Mouse (Mus musculus) stomach, postnatal 0 days (tissue): ENCODE data around the gene Polg2. TPM values are rescaled to one million over a fixed set of nuclear protein-coding genes. Genes with fewer than 3 reads are reported as not detected.
A peak's percentile ranks its signal among the peaks of the same experiment; 100 is the strongest.

Source experiments
- ATAC-seq: fragments of 200-750 bp; cut with Nextera tagmentation; 2 replicates; pipeline ENCODE4 v1.8.0; 2017; ENCODE audit not compliant: low FRiP score, low TSS enrichment
- DNase-seq: peaks from one replicate; pipeline ENCODE4 v3.0.0-alpha.2; 2016; ENCODE audit warnings: low spot score
- H3K27ac ChIP-seq: fragments of 300-500 bp; sonication (generic); replicated peaks from 2 replicates; pipeline ENCODE4 v1.5.1; 2014; ENCODE audit warnings: mild to moderate bottlenecking, control low read depth
- H3K27me3 ChIP-seq: fragments of 300-500 bp; sonication (generic); 2 replicates; pipeline ENCODE4 v1.6.1; 2014; ENCODE audit warnings: low read length; ENCODE audit not compliant: control insufficient read depth, insufficient read depth
- H3K36me3 ChIP-seq: fragments of 300-500 bp; sonication (generic); 2 replicates; pipeline ENCODE4 v1.6.1; 2014; ENCODE audit warnings: low read length, mixed read lengths; ENCODE audit not compliant: control insufficient read depth, insufficient read depth
- H3K4me1 ChIP-seq: fragments of 300-500 bp; sonication (generic); replicated peaks from 2 replicates; pipeline ENCODE4 v1.6.1; 2014; ENCODE audit warnings: antibody characterized with exemption; ENCODE audit not compliant: control insufficient read depth, insufficient read depth
- H3K4me2 ChIP-seq: fragments of 300-500 bp; sonication (generic); replicated peaks from 2 replicates; pipeline ENCODE4 v1.6.1; 2014; ENCODE audit warnings: low read depth, mild to moderate bottlenecking, control low read depth, moderate library complexity
- H3K4me3 ChIP-seq: fragments of 300-500 bp; sonication (generic); 2 replicates; pipeline ENCODE4 v1.5.1; 2014; ENCODE audit warnings: low read depth, low read length, control low read depth
- H3K9ac ChIP-seq: fragments of 300-500 bp; sonication (generic); 2 replicates; pipeline ENCODE4 v1.6.1; 2014; ENCODE audit warnings: mild to moderate bottlenecking, low read length, control low read depth, mixed read lengths
- H3K9me3 ChIP-seq: fragments of 300-500 bp; sonication (generic); 2 replicates; pipeline ENCODE4 v1.6.1; 2016; ENCODE audit warnings: low read length; ENCODE audit not compliant: control insufficient read depth
- CTCF ChIP-seq: IDR thresholded peaks from 2 replicates; pipeline ENCODE4 v1.5.1; 2016; ENCODE audit warnings: antibody characterized with exemption, low read depth, mild to moderate bottlenecking, moderate library complexity
- EP300 ChIP-seq: optimal IDR thresholded peaks from 2 replicates; pipeline ENCODE3; 2016; ENCODE audit warnings: antibody characterized with exemption
- WGBS: fragments of 180-500 bp; shearing (Covaris S2); extraction: QIAGEN DNeasy Blood & Tissue Kit; methylation state at CpG from one replicate; pipeline ENCODE4 v1.1.7; 2014; 5-methylcytosine and 5-hydroxymethylcytosine counted together
- polyA plus RNA-seq: library from polyadenylated mRNA; unstranded; fragments of >200 nt; fragmentation: Nextera tagmentation; extraction: Ambion mirVana; gene quantifications from 2 replicates; pipeline ENCODE4 v1.2.1, GENCODE M21; 2015

The Polg2 gene
- polyA plus RNA-seq, 1 experiment from 2014 or later: 8.9 TPM

DNA sequence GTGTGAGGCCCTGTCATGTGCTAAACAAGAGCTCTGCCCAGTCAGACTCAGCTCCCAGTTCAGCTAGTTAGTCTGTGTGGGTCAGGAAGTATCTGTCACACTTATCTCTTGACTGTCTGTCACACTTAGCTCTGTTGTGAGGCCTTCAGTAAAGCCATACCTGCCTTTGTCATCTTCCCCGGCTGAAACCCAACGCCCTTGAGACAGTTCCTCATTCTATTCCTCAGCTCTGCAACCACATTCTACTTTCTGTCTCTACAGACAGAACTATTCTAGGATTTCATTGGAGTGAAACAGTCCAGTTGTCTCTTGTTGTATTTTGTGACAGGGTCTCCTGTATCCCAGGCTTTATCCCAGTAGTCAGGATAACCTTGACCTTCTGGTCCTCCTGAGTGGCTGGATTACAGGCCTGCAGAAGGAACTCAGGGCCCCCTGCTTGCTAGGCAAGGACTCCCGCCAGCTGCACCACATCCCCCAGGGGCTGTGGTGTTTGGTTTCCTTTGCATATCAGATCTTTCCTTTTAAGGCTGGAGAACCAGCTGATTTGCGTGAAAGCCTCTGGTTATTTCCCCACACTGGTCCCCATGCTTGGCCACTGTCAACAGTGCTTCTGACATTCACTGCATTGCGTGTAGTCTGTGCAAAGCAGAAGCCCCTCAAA, 17.1 kb downstream of the Polg2 start:
- Histone ChIP-seq H3K4me1 (no peaks in the 10 kb centered on the region; the same call in 1 of the 2 replicates), H3K36me3 (0 out of 2 replicates have a peak, but pooled peaks cover 2% of the 10 kb centered on the region), H3K4me2 (no peak overlapping the region), H3K4me3 (no peak overlapping the region), H3K9ac (no peak overlapping the region), H3K9me3 (no peaks in the 10 kb centered on the region), H3K27ac (peak overlapping the region; percentile 88), H3K27me3 (no peaks in the 10 kb centered on the region)
- peak; percentile 3; the same call in 1 of the 2 replicates for TF ChIP-seq CTCF
- TF ChIP-seq EP300: no peak
- ATAC-seq (peak; percentile 74), DNase-seq (peak; percentile 34)
- 15% methylated on average over 5 of the region's 5 CpGs for WGBS

DNA sequence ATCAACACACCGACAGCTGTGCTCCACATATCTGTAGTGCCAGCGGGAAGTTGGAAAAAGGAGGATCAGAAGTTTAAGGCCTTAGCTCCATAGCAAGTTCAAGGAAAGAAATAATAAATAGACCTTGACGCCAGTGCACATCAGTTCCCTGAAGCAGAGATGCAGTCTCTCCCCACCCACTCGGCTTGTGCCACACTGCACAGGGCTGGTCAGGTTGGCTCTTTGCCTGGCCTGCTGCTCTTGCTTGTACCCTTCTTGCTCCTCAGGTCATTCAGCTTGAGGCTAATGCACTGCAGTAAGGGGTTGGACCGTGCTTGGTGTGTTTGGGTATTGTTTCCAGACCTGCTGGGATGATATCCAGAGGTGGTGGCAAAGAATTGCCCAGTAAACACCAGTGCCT, 18.8 kb downstream of the Polg2 start:
- no peak overlapping the region for H3K9ac ChIP-seq
- no peak overlapping the region for H3K27ac ChIP-seq
- TF ChIP-seq CTCF: no peak
- no peak for TF ChIP-seq EP300
- no peaks in the 10 kb centered on the region for H3K27me3 ChIP-seq
- no peak overlapping the region for H3K4me3 ChIP-seq
- H3K36me3 ChIP-seq: no peaks in the 10 kb centered on the region
- DNase-seq: no peak
- no peaks in the 10 kb centered on the region for H3K9me3 ChIP-seq
- no peak overlapping the region for H3K4me2 ChIP-seq
- WGBS: 86% methylated on average over 5 of the region's 5 CpGs
- no peaks in the 10 kb centered on the region; the same call in 1 of the 2 replicates for H3K4me1 ChIP-seq
- ATAC-seq: no peak

DNA sequence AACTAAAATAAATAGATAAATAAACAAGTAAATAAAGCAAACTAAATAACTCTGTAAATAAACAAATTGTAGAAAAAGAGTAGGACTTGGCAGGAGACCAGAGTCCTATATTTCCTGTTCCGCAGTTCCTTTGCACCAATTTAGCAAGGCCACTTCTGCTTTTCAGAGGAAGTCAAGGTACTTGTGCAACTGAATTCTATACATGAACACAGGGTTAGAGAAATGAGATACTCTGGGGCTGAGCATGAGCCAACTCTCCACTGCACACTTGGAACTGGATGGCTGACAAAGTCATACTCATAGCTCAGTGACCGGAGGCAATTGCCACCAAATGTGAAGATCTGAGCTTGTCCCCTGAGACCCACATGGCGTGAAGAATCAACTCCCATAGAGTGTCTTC, 20.3 kb downstream of the Polg2 start:
- Histone ChIP-seq H3K9me3 (no peaks in the 10 kb centered on the region), H3K4me1 (no peaks in the 10 kb centered on the region; the same call in 1 of the 2 replicates), H3K27ac (no peak overlapping the region), H3K27me3 (no peaks in the 10 kb centered on the region), H3K4me2 (no peak overlapping the region), H3K9ac (no peak overlapping the region), H3K4me3 (no peak overlapping the region), H3K36me3 (no peaks in the 10 kb centered on the region)
- 93% methylated on average over 3 of the region's 3 CpGs for WGBS
- TF ChIP-seq EP300 (no peak), CTCF (no peak)
- DNase-seq (no peak), ATAC-seq (no peak)

DNA sequence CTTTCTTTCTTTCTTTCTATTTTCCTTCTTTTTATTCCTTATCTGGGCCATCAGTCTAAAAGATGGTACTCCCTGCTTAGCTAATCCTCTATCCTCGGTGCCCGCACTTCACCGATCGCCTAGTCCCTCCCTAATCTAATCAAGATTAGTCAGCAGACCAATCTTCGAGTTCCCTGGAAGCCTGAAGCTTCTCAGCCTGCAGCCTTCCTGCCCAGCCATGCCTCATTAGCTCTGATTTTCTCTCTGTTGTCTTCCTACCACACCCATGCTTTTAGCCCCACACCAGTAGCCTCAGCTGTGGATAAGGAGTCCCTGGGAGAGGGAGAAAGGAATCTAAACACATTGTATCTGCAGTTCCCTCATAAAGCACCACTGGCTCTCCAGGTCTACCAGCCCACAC, 23.8 kb downstream of the Polg2 start:
- no peak for DNase-seq
- H3K4me2 ChIP-seq: no peak overlapping the region
- H3K27ac ChIP-seq: no peak overlapping the region
- no peak overlapping the region for H3K4me3 ChIP-seq
- WGBS: 48% methylated on average over 5 of the region's 5 CpGs
- TF ChIP-seq CTCF (no peak), EP300 (no peak)
- H3K27me3 ChIP-seq: no peaks in the 10 kb centered on the region
- no peak overlapping the region for H3K9ac ChIP-seq
- H3K4me1 ChIP-seq: no peaks in the 10 kb centered on the region
- H3K36me3 ChIP-seq: no peaks in the 10 kb centered on the region
- ATAC-seq: no peak
- no peaks in the 10 kb centered on the region for H3K9me3 ChIP-seq

DNA sequence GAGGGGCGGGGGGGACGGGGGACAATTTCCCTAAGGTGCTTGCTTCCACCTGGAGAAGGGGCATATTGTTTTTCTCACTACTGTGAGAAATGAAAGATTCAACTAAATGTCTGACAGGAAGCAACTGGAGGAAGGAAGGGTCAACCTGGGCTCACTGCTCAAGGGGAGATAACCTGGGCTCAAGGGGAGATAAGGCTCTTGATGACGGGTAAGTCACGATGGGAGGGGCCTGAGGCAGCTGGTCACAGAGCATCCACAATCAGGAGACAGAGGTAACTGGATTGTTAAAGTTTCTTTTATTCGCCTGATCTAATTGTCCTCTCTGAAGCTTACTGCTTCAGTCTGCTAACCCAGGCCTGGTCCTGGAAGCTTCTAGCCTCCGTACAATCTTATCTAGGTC, 26.0 kb downstream of the Polg2 start:
- no peak for DNase-seq
- WGBS: 73% methylated on average over 6 of the region's 6 CpGs
- TF ChIP-seq CTCF (no peak), EP300 (no peak)

DNA sequence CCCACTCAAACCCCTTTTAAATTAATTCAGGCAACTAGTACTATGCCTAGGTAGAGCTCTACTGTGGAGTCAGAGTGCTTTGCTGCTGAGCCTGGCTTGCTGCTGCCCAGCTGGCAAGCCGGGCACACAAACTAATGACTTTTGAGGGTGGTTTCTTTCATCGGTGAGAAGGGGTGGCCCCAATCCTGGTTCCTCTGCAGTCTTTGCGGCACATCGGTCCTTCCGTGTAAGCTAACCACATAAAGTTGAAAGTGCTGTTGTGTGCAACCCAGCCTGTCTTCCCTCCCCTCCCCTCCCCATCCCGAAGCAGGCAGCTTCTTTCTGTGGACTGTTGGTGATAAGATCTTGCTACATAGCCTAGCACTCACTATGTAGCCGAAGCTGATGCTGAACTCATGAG, 27.2 kb downstream of the Polg2 start:
- no peak overlapping the region for H3K4me2 ChIP-seq
- ATAC-seq (no peak), DNase-seq (no peak)
- H3K9ac ChIP-seq: no peak overlapping the region
- TF ChIP-seq EP300: no peak
- TF ChIP-seq CTCF: no peak
- no peaks in the 10 kb centered on the region for H3K4me1 ChIP-seq
- WGBS: 72% methylated on average over 7 of the region's 7 CpGs
- no peaks in the 10 kb centered on the region for H3K36me3 ChIP-seq
- H3K27me3 ChIP-seq: no peaks in the 10 kb centered on the region
- H3K4me3 ChIP-seq: no peak overlapping the region
- H3K9me3 ChIP-seq: no peaks in the 10 kb centered on the region
- no peak overlapping the region for H3K27ac ChIP-seq

More for the DNA sequence above, 26.0 kb downstream of the Polg2 start:
- H3K4me1 ChIP-seq: no peaks in the 10 kb centered on the region
- no peak for ATAC-seq
- no peak overlapping the region for H3K4me3 ChIP-seq
- no peak overlapping the region for H3K4me2 ChIP-seq
- no peaks in the 10 kb centered on the region for H3K27me3 ChIP-seq
- H3K27ac ChIP-seq: no peak overlapping the region
- no peaks in the 10 kb centered on the region for H3K36me3 ChIP-seq
- no peaks in the 10 kb centered on the region for H3K9me3 ChIP-seq
- no peak overlapping the region for H3K9ac ChIP-seq
